Mouse (Mus musculus): ENCODE measurements at regions not wholly inside any gene's neighbourhood (a gene's known extent, or its start where the extent isn't known, plus 50 kb on each side); places are given as distances from the start of the nearest gene placed in this dataset.

GRCm38 (mm10) chr12:73475774-73476173 lies 70.4 kb downstream of the Tmem30b start:
- H3K9me3 ChIP-seq (replicated peaks; ENCODE audit: control insufficient read depth, low read length), result no peaks in the 10 kb centered on the region
- WGBS, result 74% methylated on average over 3 of the region's 3 CpGs
- H3K9ac ChIP-seq (ENCODE audit: low read length), result no peak overlapping the region

GRCm38 (mm10) chr12:73475020-73475419 lies 71.2 kb downstream of the Tmem30b start:
- no peak overlapping the region for H3K9ac ChIP-seq (ENCODE audit: low read length)
- H3K9me3 ChIP-seq (replicated peaks; ENCODE audit: control insufficient read depth, low read length), result no peaks in the 10 kb centered on the region
- H3K4me3 ChIP-seq (replicated peaks; ENCODE audit: low read length), result no peak overlapping the region
- H3K4me2 ChIP-seq (ENCODE audit: low read depth, low read length), result no peak overlapping the region
- no peak overlapping the region for H3K27ac ChIP-seq (ENCODE audit: low read length)
- ATAC-seq (ENCODE audit: insufficient read depth, low FRiP score), result no peak
- no peaks in the 10 kb centered on the region for H3K36me3 ChIP-seq (ENCODE audit: control insufficient read depth, insufficient read depth, low read length)
- WGBS, result 38% methylated on average over 5 of the region's 5 CpGs
- H3K27me3 ChIP-seq (ENCODE audit: control insufficient read depth, insufficient read depth, low read length), result 0 out of 2 replicates have a peak, but pooled peaks cover 3% of the 10 kb centered on the region
- peaks cover 5% of the 10 kb centered on the region; the same call in 1 of the 2 replicates for H3K4me1 ChIP-seq (ENCODE audit: control insufficient read depth, insufficient read depth, low read length)

More at GRCm38 (mm10) chr12:73475774-73476173, 70.4 kb downstream of the Tmem30b start:
- Histone ChIP-seq H3K27ac (ENCODE audit: low read length) (no peak overlapping the region), H3K36me3 (ENCODE audit: control insufficient read depth, insufficient read depth, low read length) (no peaks in the 10 kb centered on the region), H3K4me3 (replicated peaks; ENCODE audit: low read length) (no peak overlapping the region), H3K4me2 (ENCODE audit: low read depth, low read length) (no peak overlapping the region), H3K27me3 (ENCODE audit: control insufficient read depth, insufficient read depth, low read length) (0 out of 2 replicates have a peak, but pooled peaks cover 3% of the 10 kb centered on the region), H3K4me1 (ENCODE audit: control insufficient read depth, insufficient read depth, low read length) (peaks cover 5% of the 10 kb centered on the region; the same call in 1 of the 2 replicates)
- no peak for ATAC-seq (ENCODE audit: insufficient read depth, low FRiP score)

- 57% methylated on average over 4 of the region's 4 CpGs for WGBS
- no peak overlapping the region for H3K27ac ChIP-seq (ENCODE audit: low read length)
- no peak for ATAC-seq (ENCODE audit: insufficient read depth, low FRiP score)
Observed at GRCm38 (mm10) chr12:73473111-73473510, 73.1 kb downstream of the Tmem30b start.

GRCm38 (mm10) chr12:73471966-73472365 lies 74.2 kb downstream of the Tmem30b start:
- no peaks in the 10 kb centered on the region for H3K9me3 ChIP-seq (replicated peaks; ENCODE audit: control insufficient read depth, low read length)
- H3K9ac ChIP-seq (ENCODE audit: low read length), result no peak overlapping the region
- H3K36me3 ChIP-seq (ENCODE audit: control insufficient read depth, insufficient read depth, low read length), result no peaks in the 10 kb centered on the region
- peaks cover 5% of the 10 kb centered on the region; the same call in 1 of the 2 replicates for H3K4me1 ChIP-seq (ENCODE audit: control insufficient read depth, insufficient read depth, low read length)
- no peak for ATAC-seq (ENCODE audit: insufficient read depth, low FRiP score)
- 68% methylated on average over 9 of the region's 9 CpGs for WGBS
- H3K27ac ChIP-seq (ENCODE audit: low read length), result no peak overlapping the region
- H3K27me3 ChIP-seq (ENCODE audit: control insufficient read depth, insufficient read depth, low read length), result no peaks in the 10 kb centered on the region
- H3K4me3 ChIP-seq (replicated peaks; ENCODE audit: low read length), result no peak overlapping the region
- no peak overlapping the region for H3K4me2 ChIP-seq (ENCODE audit: low read depth, low read length)

More at GRCm38 (mm10) chr12:73473111-73473510, 73.1 kb downstream of the Tmem30b start:
- Histone ChIP-seq H3K9ac (ENCODE audit: low read length) (no peak overlapping the region), H3K36me3 (ENCODE audit: control insufficient read depth, insufficient read depth, low read length) (no peaks in the 10 kb centered on the region), H3K27me3 (ENCODE audit: control insufficient read depth, insufficient read depth, low read length) (no peaks in the 10 kb centered on the region), H3K4me3 (replicated peaks; ENCODE audit: low read length) (no peak overlapping the region), H3K4me2 (ENCODE audit: low read depth, low read length) (no peak overlapping the region), H3K9me3 (replicated peaks; ENCODE audit: control insufficient read depth, low read length) (no peaks in the 10 kb centered on the region), H3K4me1 (ENCODE audit: control insufficient read depth, insufficient read depth, low read length) (peaks cover 5% of the 10 kb centered on the region; the same call in 1 of the 2 replicates)

- WGBS, result 81% methylated on average over 7 of the region's 7 CpGs
- ATAC-seq (ENCODE audit: insufficient read depth, low FRiP score), result no peak
- no peaks in the 10 kb centered on the region for H3K4me1 ChIP-seq (ENCODE audit: control insufficient read depth, insufficient read depth, low read length)
Observed at GRCm38 (mm10) chr12:73466484-73466883, 79.7 kb downstream of the Tmem30b start.

GRCm38 (mm10) chr12:73465975-73466374 lies 80.2 kb downstream of the Tmem30b start:
- H3K27me3 ChIP-seq (ENCODE audit: control insufficient read depth, insufficient read depth, low read length), result no peaks in the 10 kb centered on the region
- no peaks in the 10 kb centered on the region for H3K9me3 ChIP-seq (replicated peaks; ENCODE audit: control insufficient read depth, low read length)
- 81% methylated on average over 5 of the region's 5 CpGs for WGBS
- H3K9ac ChIP-seq (ENCODE audit: low read length), result no peak overlapping the region
- no peak overlapping the region for H3K4me3 ChIP-seq (replicated peaks; ENCODE audit: low read length)
- no peaks in the 10 kb centered on the region for H3K4me1 ChIP-seq (ENCODE audit: control insufficient read depth, insufficient read depth, low read length)
- no peak for ATAC-seq (ENCODE audit: insufficient read depth, low FRiP score)
- no peak overlapping the region for H3K27ac ChIP-seq (ENCODE audit: low read length)
- H3K36me3 ChIP-seq (ENCODE audit: control insufficient read depth, insufficient read depth, low read length), result no peaks in the 10 kb centered on the region
- no peak overlapping the region for H3K4me2 ChIP-seq (ENCODE audit: low read depth, low read length)

More at GRCm38 (mm10) chr12:73466484-73466883, 79.7 kb downstream of the Tmem30b start:
- Histone ChIP-seq H3K27me3 (ENCODE audit: control insufficient read depth, insufficient read depth, low read length) (no peaks in the 10 kb centered on the region), H3K4me2 (ENCODE audit: low read depth, low read length) (no peak overlapping the region), H3K36me3 (ENCODE audit: control insufficient read depth, insufficient read depth, low read length) (no peaks in the 10 kb centered on the region), H3K4me3 (replicated peaks; ENCODE audit: low read length) (no peak overlapping the region), H3K9me3 (replicated peaks; ENCODE audit: control insufficient read depth, low read length) (no peaks in the 10 kb centered on the region), H3K9ac (ENCODE audit: low read length) (no peak overlapping the region), H3K27ac (ENCODE audit: low read length) (no peak overlapping the region)

GRCm38 (mm10) chr12:73464311-73464710 lies 81.9 kb downstream of the Tmem30b start:
- Histone ChIP-seq H3K36me3 (ENCODE audit: control insufficient read depth, insufficient read depth, low read length) (no peaks in the 10 kb centered on the region), H3K27me3 (ENCODE audit: control insufficient read depth, insufficient read depth, low read length) (no peaks in the 10 kb centered on the region), H3K4me2 (ENCODE audit: low read depth, low read length) (no peak overlapping the region), H3K4me3 (replicated peaks; ENCODE audit: low read length) (no peak overlapping the region), H3K27ac (ENCODE audit: low read length) (no peak overlapping the region), H3K9ac (ENCODE audit: low read length) (no peak overlapping the region), H3K4me1 (ENCODE audit: control insufficient read depth, insufficient read depth, low read length) (0 out of 2 replicates have a peak, but pooled peaks cover 4% of the 10 kb centered on the region), H3K9me3 (replicated peaks; ENCODE audit: control insufficient read depth, low read length) (no peaks in the 10 kb centered on the region)
- ATAC-seq (ENCODE audit: insufficient read depth, low FRiP score), result no peak
- WGBS, result 88% methylated on average over 5 of the region's 5 CpGs

- ATAC-seq (ENCODE audit: insufficient read depth, low FRiP score), result peak; percentile 47
- Histone ChIP-seq H3K4me3 (replicated peaks; ENCODE audit: low read length) (no peak overlapping the region), H3K27me3 (ENCODE audit: control insufficient read depth, insufficient read depth, low read length) (no peaks in the 10 kb centered on the region), H3K4me1 (ENCODE audit: control insufficient read depth, insufficient read depth, low read length) (0 out of 2 replicates have a peak, but pooled peaks cover 4% of the 10 kb centered on the region), H3K9ac (ENCODE audit: low read length) (no peak overlapping the region), H3K36me3 (ENCODE audit: control insufficient read depth, insufficient read depth, low read length) (no peaks in the 10 kb centered on the region), H3K4me2 (ENCODE audit: low read depth, low read length) (no peak overlapping the region), H3K9me3 (replicated peaks; ENCODE audit: control insufficient read depth, low read length) (no peaks in the 10 kb centered on the region), H3K27ac (ENCODE audit: low read length) (no peak overlapping the region)
- WGBS, result 45% methylated on average over 5 of the region's 5 CpGs
Observed at GRCm38 (mm10) chr12:73462091-73462490, 84.1 kb downstream of the Tmem30b start.

GRCm38 (mm10) chr12:73460291-73460761 lies 85.9 kb downstream of the Tmem30b start:
- no peak overlapping the region for H3K4me2 ChIP-seq (ENCODE audit: low read depth, low read length)
- H3K36me3 ChIP-seq (ENCODE audit: control insufficient read depth, insufficient read depth, low read length), result no peaks in the 10 kb centered on the region
- ATAC-seq (ENCODE audit: insufficient read depth, low FRiP score), result no peak
- WGBS, result 10% methylated on average over 2 of the region's 2 CpGs
- H3K9ac ChIP-seq (ENCODE audit: low read length), result no peak overlapping the region
- H3K27me3 ChIP-seq (ENCODE audit: control insufficient read depth, insufficient read depth, low read length), result no peaks in the 10 kb centered on the region
- no peaks in the 10 kb centered on the region for H3K9me3 ChIP-seq (replicated peaks; ENCODE audit: control insufficient read depth, low read length)
- no peak overlapping the region for H3K4me3 ChIP-seq (replicated peaks; ENCODE audit: low read length)
- H3K27ac ChIP-seq (ENCODE audit: low read length), result no peak overlapping the region
- 0 out of 2 replicates have a peak, but pooled peaks cover 4% of the 10 kb centered on the region for H3K4me1 ChIP-seq (ENCODE audit: control insufficient read depth, insufficient read depth, low read length)

All from stomach, embryonic 16.5 days (tissue).